Mouse (Mus musculus): ENCODE measurements around the gene Nxnl1.
"Not testable (repeated sequence)": the region's sequence is repeated elsewhere in the genome, so short reads cannot be mapped to it uniquely, and the experiment has no call there.

The Nxnl1 gene

DNA sequence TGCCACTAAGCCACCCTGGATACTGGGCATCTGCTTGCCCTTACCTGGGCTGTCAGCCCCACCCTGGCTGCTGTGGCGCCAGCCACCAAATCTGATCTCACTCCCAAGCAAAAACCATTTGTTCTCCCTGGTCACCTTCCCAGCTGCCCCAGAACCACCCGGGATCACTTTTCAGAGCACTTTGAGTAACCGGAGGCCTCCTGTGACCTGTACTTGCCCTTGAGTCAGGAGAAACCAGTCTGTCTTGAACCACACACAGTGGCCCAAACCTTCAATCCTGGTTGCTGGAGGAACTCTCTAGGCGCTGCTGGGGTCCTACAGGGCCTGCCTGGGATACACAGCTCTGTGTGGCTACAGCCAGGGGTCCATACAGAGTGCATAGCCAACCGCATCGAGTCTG is 13.6 kb downstream of the Nxnl1 start:
- DNase-seq: no peak

DNA sequence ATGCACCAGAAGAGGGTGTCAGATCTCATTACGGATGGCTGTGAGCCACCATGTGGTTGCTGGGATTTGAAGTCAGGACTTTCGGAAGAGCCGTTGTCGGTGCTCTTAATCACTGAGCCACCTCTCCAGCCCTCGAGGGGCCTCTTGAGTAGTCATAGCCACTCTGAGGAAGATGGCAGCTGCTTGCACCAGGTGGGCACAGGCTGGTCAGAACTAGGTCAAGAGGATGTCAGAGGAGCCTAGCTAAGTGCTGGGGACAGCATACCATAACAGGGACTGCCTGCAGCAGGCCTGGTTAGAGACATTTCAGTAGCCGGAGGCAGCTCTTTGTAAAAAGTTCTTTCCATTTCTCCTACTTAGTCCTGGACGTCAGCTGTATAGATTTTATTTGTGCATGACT is 15.6 kb downstream of the Nxnl1 start:
- DNase-seq: no peak

DNA sequence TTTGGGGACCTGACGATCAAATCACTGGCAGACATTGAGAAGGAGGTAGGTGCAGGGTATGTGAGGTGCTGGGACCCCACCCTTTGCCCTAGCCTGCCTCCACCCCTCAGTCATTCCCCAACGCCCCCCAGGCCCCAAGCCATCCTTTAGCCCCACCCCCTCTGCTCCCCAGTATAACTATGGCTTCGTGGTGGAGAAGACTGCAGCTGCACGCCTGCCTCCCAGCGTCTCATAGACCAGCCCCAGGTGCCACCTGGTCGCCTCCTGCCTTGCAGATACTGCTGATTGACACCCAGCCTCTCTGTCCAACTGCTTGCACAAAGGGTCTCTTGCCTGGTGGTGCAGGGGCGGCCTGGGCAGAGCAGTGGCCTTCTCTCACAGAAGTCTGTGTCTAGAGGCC is 18.8 kb downstream of the Nxnl1 start:
- DNase-seq: no peak

DNA sequence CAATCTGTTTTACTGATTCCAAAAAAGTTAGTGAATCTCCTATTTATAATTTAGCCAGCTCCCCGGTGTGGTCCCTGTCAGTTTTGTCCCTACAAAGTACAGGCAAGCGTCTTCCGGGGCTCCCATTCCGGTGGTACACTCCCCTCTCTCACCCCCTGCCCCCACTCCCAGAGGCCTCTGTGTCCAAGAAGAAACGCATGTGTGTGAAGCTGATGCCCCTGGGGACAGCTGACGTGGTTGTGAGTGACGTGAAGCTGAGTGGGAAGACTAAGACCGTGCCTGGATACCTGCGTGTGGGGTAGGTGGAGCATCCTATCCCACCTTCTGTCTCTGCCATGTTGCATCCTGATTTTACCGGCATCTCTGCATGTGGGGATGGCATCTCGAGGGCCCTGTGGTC is 21.3 kb downstream of the Nxnl1 start:
- DNase-seq: no peak

DNA sequence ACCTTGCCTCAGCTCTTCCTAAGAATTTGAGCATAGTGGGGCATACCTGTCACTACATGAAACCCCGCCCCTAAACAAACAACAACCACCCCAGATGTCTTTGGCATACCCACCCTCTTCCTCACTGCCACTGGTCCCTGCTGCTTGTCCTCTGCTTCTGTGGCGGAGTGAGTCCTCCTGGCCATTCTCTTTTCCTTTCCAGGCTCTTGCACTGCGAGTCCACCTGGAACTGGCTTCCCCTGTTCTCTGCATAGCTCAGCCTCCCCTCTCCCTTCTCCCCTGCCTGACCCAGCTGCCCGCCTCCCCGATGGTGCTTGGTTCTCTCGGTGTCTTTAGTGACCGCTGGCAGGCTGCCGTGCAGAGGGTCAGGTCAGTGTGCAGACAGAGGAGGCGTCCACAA is 22.6 kb downstream of the Nxnl1 start:
- no peak for DNase-seq

DNA sequence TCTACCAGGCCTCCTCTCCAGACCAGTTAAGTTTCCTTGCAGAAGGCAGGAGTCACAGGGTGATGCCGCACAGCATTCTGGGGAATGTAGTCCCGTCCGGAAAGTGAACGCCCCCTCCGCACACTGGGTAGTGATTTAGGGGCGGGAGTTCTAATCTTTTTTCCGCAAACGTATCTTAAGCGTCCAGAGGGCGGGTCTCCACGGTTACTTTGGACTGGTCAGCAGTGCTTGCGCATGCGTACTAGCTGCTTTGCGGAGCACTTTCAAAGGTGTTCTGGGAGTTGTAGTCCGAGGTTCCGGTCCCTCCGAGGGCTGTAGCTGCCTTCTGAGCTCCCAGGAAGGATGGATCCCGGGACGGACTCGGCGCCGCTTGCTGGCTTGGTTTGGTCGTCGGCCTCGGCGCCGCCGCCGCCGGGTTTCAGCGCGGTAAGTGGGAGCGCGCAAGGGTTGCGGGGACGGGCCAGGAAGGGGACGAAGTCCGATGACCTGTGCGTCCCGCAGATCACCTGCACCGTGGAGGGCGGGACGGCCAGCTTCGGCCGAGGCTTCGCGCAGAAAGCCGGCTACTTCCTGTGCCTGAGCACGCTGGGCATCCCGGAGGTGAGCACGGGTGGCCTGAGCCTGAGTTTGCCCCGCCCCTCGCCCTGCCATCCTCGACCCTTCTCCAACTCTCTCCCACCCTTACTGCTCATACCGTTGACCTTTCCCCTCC is 23.6 kb downstream of the Nxnl1 start, which contains the start of gene Mvb12a:
Gene Mvb12a, plus strand, starts transcription at position 291 of the 712 bp plus-strand sequence.
- DNase-seq: peak; percentile 98

DNA sequence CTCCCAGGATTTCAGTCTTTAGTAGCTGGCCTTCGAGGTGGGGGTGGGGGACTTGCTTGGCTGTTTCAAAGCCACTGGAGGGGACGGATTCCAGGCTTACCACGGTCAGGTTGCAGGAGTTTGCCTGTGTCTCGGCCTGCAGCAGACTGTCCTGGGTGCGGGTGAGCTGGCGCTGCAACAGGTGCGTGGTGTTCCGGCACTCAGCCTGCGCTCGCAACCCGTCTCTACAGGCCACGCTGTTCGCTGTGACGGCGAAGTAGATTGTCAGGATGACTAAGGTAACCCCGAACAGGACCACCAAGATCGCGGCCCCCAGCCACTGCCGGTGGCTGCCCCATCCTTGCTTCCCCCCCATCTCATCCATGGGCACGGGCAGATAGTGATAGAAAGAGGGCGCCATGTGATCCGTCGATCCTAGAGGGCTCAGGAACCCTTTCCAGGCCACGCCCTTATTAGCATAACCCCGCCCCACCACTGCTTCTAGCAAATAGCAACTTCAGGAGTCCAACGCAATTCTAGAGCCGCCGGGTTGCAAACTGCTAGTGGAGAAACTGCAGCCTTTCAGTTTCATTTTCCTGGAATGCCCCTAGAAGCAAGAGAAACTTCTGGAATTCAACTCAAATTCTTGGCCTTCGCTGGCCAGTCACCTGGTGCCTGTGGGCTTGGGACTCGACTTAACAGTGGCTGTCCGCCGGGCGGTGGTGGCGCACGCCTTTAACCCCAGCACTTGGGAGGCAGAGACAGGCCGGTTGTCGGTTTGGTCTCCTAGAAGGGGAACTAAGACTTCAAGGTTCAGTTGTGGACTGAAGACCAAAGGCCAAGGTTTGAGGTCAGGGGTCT is 29.2 kb downstream of the Nxnl1 start, which contains the start of gene Bst2:
Gene Bst2, minus strand, starts transcription at position 429 of the 840 bp plus-strand sequence.
- DNase-seq: peak; percentile 38

DNA sequence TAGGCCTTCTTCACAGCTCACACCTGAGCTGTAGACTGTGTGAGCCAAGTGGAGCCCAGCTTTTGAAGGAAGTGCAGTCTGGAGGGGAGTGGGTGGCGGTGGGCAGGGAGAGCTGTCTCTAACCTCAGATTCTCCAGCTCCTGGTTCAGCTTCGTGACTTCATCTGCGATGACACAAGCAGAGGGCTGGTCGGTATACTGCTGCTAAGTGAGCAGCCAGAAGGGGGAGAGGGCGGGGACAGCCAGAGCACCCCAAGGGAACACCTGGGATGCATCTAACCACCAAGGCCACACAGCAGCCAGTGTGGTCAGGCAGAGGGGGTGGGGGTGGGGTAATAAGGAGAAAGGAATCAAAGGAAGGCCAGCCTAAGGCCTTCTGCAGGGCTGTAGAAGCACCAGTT is 30.7 kb downstream of the Nxnl1 start:
- no peak for DNase-seq

DNA sequence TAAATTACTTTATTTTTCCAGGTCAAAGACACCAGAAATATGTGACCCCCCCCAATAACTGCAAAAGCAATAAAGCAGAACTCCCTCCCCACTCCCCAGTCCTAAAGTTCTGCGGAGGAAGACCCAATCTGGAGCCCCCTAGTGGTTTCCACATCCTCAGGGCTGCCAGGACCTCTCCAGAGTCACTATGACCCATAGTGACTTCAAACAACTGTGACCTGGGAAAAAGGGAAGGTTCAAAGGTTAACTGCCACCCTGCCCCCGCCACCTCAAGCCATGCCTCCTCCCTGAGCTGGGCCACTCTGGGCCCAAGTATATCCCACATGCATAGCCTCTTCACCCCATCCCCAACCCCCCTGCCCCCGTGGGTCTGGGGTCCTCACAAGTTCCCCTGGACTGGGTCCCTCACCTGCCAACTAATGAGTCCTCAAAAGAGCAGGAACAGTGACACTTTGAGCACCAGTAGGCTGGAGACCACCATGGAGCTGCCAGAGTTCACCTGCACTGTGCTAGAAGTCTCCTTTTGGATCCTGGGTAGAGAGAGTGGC is 32.1 kb downstream of the Nxnl1 start:
- DNase-seq: no peak

DNA sequence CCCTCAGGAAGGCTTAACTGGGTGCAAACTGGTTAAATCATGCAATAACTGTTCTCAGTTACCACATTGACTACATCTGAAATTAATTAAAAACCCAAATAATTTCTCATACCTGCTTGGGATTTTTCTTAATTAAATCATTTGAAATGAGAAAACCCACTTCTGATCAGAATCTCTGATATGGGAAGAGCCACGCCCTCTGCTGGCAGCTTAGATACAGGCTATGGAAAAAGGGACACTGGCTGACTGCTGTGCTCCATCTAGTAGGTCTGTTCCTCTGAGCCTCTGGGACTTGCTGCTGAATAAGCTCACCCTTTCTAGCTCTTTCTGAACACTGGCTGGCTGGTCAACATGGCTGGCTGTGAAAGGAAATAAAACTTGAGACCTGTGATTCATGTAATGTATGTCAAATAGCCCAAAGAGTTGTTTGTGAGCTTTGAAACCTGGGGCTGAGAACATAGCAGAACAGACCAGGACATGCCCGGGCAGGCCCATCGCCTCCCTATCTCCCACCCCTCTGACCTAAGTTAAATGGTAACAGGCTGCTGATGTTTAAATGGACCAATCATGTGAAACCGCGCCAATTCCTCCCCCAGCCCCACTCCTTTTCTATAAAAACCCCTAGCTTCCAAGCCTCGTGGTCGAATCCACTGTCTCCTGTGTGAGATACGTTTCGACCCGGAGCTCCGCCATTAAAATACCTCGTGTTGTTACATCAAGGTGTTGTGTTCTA is 35.5 kb downstream of the Nxnl1 start:
- not testable (repeated sequence) for DNase-seq

DNA sequence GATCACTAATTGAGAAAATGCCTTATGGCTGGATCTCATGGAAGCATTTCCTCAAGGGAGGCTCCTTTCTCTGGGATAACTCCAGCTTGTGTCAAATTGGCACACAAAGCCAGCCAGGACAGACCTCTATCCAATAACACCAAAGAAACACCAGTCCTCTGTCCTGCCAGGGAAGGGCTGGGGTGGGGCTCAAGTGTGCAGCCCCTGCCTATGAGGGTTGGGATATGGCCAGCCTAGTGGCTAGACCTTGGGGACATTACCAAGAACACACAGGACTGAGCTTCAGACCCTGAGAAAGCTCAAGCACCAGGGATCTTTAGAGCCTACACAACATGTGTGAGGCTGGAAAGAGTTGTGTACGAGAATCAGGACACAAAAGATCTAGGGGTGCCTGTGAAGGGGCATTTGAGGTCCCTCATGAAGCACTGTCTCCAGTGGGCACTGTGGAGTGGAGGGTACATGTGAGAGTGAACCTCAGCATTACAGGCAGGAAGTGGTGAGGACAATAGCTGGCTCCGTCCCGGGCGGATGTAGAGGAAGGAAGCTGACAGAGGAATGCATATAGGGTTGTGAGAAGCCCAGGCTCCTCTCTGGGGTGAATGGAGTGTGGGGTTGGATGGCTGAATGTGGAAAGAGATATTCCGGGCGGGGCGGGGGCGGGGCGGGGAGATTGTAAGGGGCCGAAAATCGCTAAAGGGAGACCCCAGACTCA is 37.9 kb downstream of the Nxnl1 start:
- DNase-seq: no peak

DNA sequence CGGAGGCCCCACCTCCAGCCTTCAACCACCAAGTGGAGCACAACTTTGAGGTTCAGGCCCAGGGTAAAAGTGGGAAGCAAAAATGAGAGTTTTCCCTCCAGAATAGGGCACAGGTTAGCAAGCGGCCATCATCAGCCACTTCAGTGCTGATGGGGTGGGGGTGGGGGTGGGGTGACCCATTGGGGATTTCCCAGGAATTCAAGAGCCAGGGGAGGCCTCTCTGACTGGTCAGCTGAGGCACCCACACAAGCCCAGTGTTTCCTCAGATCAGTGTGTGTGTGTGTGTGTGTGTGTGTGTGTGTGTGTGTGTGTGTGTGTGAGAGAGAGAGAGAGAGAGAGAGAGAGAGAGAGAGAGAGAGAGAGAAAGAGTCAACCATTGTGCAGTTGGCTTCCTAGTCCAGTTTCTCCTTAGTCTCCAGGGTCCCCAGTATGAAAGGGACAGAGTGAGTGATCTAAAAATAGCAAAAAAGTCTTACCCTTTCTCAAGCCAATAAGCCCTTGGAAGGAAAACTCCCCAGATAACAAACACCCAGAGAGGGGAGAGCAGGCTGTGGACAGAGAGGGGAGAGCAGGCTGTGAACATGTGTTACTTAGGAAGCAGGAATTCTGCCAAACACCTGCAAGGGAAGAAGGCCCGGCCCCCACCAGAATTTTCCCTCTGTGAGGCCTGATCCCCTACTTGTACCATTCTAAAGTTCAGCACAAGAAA is 39.1 kb downstream of the Nxnl1 start:
- DNase-seq: no peak

DNA sequence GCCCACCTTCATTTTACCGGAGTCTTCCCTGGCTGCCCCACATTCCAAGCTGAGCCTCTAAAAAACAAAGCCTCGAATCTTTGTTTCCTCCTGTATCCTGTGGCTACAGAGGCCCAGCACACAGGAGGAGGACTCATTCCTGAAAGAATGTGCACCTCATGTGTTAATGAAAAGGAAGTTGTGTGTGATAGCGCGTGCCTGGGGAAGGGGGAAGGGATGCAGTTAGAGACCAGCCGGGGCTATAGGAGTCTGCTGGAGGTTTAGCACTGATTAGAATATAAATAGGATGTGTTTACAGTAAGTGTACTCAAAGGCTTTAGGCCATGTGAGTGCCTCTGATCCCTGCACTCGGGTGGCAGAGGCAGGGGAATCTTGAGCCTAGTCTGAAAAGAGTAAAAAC is 40.1 kb downstream of the Nxnl1 start:
- DNase-seq: no peak

DNA sequence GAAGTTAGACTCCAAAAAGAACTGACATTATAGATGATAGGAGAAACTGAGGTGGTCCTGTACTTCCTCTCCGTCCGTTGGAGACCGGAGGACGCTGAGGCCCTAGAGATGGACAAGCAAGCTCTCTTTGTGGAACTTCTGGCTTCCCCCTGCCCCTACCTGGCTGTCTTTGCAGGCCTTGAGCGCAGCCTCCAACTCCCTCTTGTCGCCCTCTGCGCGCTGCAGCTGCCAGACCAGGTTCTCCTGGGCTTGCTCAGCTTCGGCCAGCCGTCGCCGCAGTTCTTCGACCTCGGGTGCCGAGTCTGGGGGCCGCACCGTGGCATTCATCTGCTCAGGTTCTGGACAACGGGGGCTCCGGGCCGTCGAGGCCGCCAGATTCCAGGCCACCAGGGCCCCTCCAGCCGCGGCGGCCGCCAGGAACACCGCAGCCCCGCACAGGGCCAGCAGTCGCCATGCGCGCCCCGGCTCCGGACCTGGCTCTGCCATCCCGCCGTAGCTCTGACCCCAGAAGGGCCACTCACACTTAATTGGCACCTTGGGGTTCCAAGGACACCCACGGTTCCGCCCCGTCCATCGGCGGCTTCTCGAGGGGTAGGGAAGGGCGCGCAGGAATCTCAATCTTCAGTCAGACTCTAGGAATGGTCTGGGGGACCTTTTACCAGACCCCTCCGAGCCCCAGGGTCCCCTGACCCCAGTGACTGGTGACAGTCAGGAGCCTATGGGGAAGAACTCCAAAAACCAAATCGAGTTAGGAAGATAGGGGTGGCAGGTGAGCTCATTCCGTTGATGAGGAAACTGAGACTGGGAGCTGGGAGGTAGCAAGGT is 41.0 kb downstream of the Nxnl1 start, which contains the start of gene Ccdc194:
Gene Ccdc194, minus strand, starts transcription at position 486 of the 825 bp plus-strand sequence.
- DNase-seq: no peak

DNA sequence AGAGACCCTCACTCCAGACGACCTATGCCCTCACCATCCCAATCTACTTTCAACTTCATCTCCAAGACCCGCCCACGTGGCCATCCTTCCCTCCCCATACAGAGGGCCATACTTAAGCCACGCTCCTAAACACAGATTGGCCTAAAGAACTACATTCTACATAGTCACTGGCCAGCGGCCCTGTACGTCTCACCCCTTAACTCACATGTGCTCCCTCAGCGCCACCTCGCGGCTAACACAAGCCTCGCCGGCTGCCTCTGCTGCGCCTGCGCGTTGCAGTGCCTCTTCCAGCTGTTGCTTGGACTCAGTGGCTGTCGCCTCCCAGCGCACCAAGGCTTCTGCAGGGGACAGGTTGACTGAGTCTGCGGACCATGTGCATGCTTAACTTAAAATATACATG is 44.8 kb downstream of the Nxnl1 start:
- DNase-seq: peak; percentile 90

DNA sequence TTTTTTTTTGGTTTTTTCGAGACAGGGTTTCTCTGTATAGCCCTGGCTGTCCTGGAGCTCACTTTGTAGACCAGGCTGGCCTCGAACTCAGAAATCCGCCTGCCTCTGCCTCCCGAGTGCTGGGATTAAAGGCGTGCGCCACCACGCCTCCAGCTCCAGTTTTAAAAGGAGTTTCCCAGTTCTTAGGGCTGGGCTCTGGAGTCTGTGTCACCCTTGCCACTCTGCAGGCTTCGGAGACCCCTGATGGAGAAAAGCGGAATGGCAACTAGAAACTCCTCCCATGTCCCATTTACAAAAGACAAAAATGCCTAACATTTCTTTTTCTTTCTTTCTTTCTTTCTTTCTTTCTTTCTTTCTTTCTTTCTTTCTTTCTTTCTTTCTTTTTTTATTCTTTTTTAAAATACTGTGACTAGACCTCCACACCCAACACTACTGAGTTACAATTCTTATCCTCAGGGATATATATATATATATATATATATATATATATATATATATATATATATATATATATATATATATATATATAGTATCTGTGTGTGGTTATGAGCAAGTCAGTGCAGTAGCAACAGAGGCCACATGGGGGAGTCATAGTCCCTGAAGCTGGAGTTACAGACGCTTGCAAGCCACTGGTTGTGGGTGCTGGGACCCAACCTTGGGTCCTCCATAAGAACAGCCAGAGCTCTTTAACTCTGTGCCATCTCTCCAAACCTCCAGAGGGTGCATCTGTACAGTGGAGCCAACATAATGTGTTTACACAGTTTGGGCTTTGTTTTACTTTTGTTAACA is 47.2 kb downstream of the Nxnl1 start:
- not testable (repeated sequence) for DNase-seq

DNA sequence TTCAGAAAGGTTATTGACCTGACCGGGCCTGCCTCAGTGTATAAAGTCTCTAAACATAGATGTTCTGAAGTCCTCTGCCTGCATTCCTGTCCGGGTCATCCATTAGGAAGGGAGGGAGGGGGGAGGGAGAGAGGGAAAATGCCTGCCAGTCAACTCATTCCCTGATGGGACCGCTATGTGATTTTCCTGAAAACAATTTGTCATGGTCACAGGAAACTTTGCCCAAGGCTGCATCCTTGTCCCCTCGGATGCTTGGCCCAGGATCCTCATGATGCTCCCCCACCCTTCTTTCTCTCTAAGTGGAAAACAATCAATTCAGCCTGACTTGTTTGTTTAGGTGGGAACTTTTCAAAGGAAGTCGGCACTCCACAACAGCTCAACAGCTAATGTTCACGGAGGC is 49.6 kb downstream of the Nxnl1 start:
- DNase-seq: no peak

DNA sequence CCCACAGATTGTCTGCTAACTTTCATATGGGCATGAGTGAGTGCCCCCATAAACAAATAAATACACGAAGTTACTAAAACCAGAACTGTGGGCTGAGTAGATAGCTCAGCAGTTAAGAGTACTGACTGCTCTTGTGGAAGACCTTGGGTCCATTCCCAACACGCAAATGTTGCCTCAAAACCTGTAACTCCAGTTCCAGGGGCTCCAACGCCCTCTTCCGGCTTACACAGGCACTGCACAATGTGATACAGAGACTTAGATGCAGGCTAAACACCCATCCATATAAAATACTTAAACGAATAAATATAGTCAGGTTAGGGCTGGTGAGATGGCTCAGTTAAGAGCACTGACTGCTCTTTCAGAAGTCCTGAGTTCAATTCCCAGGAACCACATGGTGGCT is 51.4 kb downstream of the Nxnl1 start:
- DNase-seq: no peak

DNA sequence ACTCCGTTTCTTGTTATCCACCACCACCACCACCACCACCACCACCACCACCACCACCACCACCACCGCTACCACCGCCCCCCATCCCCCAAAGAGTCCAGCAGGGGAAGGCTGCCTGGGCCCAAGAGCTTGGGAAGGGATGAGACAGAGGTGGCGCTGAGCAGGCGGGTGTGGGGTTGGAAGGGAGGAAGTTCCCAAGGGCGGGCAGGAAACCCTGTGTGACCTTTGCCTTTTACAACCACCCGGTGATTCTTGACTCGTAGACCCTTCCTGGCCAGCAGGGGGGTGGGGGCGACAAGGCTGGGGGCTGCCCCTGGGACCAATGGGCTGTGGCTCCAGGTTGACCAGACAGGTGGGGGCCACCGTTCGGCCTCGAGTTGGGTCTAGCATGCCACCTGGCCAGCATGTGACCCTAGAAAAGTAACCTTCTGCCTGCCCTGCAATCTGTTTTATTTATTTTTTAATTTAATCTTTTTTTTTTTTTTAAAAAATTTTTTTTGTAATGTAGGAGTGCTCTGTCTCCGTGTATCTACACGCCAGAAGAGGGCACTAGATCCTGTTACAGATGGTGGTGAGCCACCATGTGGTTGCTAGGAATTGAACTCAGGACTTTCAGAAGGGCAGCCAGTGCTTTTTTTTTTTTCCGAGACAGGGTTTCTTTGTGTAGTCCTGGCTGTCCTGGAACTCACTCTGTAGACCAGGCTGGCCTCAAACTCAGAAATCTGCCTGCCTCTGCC is 53.2 kb downstream of the Nxnl1 start:
- DNase-seq: no peak

All from right cerebral cortex, adult 18-20 months (tissue).